Mouse (Mus musculus) embryonic facial prominence, embryonic 15.5 days (tissue): ENCODE measurements around the gene Kcnk7. TPM values are rescaled to one million over a fixed set of nuclear protein-coding genes. Genes with fewer than 3 reads are reported as not detected.
A peak's percentile ranks its signal among the peaks of the same experiment; 100 is the strongest.
"Not testable (repeated sequence)": the region's sequence is repeated elsewhere in the genome, so short reads cannot be mapped to it uniquely, and the experiment has no call there.

Source experiments
- ATAC-seq: fragments of 200-750 bp; cut with Nextera tagmentation; 2 replicates; pipeline ENCODE4 v1.8.0; 2017; ENCODE audit warnings: low read depth, moderate TSS enrichment; ENCODE audit not compliant: insufficient number of reproducible peaks, low FRiP score, low TSS enrichment
- H3K27ac ChIP-seq: fragments of 300-500 bp; sonication (generic); replicated peaks from 2 replicates; pipeline ENCODE4 v1.5.1; 2015; ENCODE audit warnings: mild to moderate bottlenecking, inconsistent platforms
- H3K27me3 ChIP-seq: fragments of 300-500 bp; sonication (generic); 2 replicates; pipeline ENCODE4 v1.6.1; 2015; ENCODE audit warnings: inconsistent platforms
- H3K36me3 ChIP-seq: fragments of 300-500 bp; sonication (generic); 2 replicates; pipeline ENCODE4 v1.6.1; 2015; ENCODE audit warnings: mild to moderate bottlenecking, inconsistent platforms
- H3K4me1 ChIP-seq: fragments of 300-500 bp; sonication (generic); 2 replicates; pipeline ENCODE4 v1.6.1; 2015; ENCODE audit warnings: inconsistent platforms
- H3K4me2 ChIP-seq: fragments of 300-500 bp; sonication (generic); replicated peaks from 2 replicates; pipeline ENCODE4 v1.6.1; 2015; ENCODE audit warnings: mild to moderate bottlenecking, inconsistent platforms
- H3K4me3 ChIP-seq: fragments of 300-500 bp; sonication (generic); replicated peaks from 2 replicates; pipeline ENCODE4 v1.5.1; 2015; ENCODE audit warnings: mild to moderate bottlenecking, inconsistent platforms
- H3K9ac ChIP-seq: fragments of 300-500 bp; sonication (generic); 2 replicates; pipeline ENCODE4 v1.6.1; 2015; ENCODE audit warnings: inconsistent platforms
- H3K9me3 ChIP-seq: fragments of 300-500 bp; sonication (generic); replicated peaks from 2 replicates; pipeline ENCODE4 v1.6.1; 2016; ENCODE audit warnings: inconsistent platforms
- WGBS: fragments of 180-500 bp; shearing (Covaris S2); methylation state at CpG from one replicate; pipeline ENCODE4 v1.1.7; 2015; 5-methylcytosine and 5-hydroxymethylcytosine counted together
- polyA plus RNA-seq: library from polyadenylated mRNA; unstranded; fragments of >200 nt; fragmentation: Nextera tagmentation; extraction: Ambion mirVana; gene quantifications from 2 replicates; pipeline ENCODE4 v1.2.1, GENCODE M21; 2015

Gene Kcnk7
- polyA plus RNA-seq, 1 experiment from 2014 or later, result 3.8 TPM

- no peak overlapping the region for H3K9ac ChIP-seq
- no peak overlapping the region for H3K4me2 ChIP-seq
- no peak overlapping the region for H3K27ac ChIP-seq
- H3K36me3 ChIP-seq, result peaks cover 78% of the 10 kb centered on the region
- no peak for ATAC-seq
- H3K27me3 ChIP-seq, result no peaks in the 10 kb centered on the region
- 89% methylated on average over 12 of the region's 12 CpGs for WGBS
- no peaks in the 10 kb centered on the region for H3K9me3 ChIP-seq
- H3K4me3 ChIP-seq, result no peak overlapping the region
- peaks cover 12% of the 10 kb centered on the region for H3K4me1 ChIP-seq
Observed at GRCm38 (mm10) chr19:5684236-5684635, 19.9 kb upstream of the Kcnk7 start.

- Histone ChIP-seq H3K36me3 (peaks cover 70% of the 10 kb centered on the region), H3K4me3 (no peak overlapping the region), H3K27me3 (no peaks in the 10 kb centered on the region), H3K4me2 (no peak overlapping the region), H3K9me3 (no peaks in the 10 kb centered on the region), H3K27ac (no peak overlapping the region), H3K4me1 (peaks cover 12% of the 10 kb centered on the region), H3K9ac (no peak overlapping the region)
- WGBS, result 92% methylated on average over 13 of the region's 13 CpGs
- ATAC-seq, result no peak
Observed at GRCm38 (mm10) chr19:5684985-5685384, 19.2 kb upstream of the Kcnk7 start.

- Histone ChIP-seq H3K27me3 (no peaks in the 10 kb centered on the region), H3K9ac (no peak overlapping the region), H3K36me3 (peaks cover 66% of the 10 kb centered on the region), H3K4me3 (no peak overlapping the region), H3K4me1 (peaks cover 16% of the 10 kb centered on the region), H3K27ac (no peak overlapping the region), H3K4me2 (no peak overlapping the region), H3K9me3 (no peaks in the 10 kb centered on the region)
- no peak for ATAC-seq
- WGBS, result 92% methylated on average over 19 of the region's 19 CpGs
Observed at GRCm38 (mm10) chr19:5685431-5685830, 18.7 kb upstream of the Kcnk7 start.

GRCm38 (mm10) chr19:5685861-5686260, 18.3 kb upstream of the Kcnk7 start:
- H3K36me3 ChIP-seq, result peaks cover 61% of the 10 kb centered on the region
- H3K27ac ChIP-seq, result no peak overlapping the region
- 94% methylated on average over 11 of the region's 11 CpGs for WGBS
- H3K27me3 ChIP-seq, result no peaks in the 10 kb centered on the region
- H3K4me2 ChIP-seq, result no peak overlapping the region
- no peak overlapping the region for H3K4me3 ChIP-seq
- H3K9me3 ChIP-seq, result no peaks in the 10 kb centered on the region
- ATAC-seq, result no peak
- no peak overlapping the region for H3K9ac ChIP-seq
- H3K4me1 ChIP-seq, result peaks cover 20% of the 10 kb centered on the region

GRCm38 (mm10) chr19:5686437-5686836, 17.7 kb upstream of the Kcnk7 start:
- Histone ChIP-seq H3K4me2 (no peak overlapping the region), H3K9me3 (no peaks in the 10 kb centered on the region), H3K36me3 (peaks cover 56% of the 10 kb centered on the region), H3K27ac (no peak overlapping the region), H3K4me3 (no peak overlapping the region), H3K4me1 (peaks cover 26% of the 10 kb centered on the region), H3K9ac (no peak overlapping the region), H3K27me3 (no peaks in the 10 kb centered on the region)
- ATAC-seq, result no peak
- WGBS, result 91% methylated on average over 13 of the region's 13 CpGs

GRCm38 (mm10) chr19:5686954-5687353, 17.2 kb upstream of the Kcnk7 start:
- H3K27me3 ChIP-seq, ATAC-seq, H3K27ac ChIP-seq, H3K9me3 ChIP-seq: not testable (repeated sequence)
- whole genome bisulfite sequencing, result 93% methylated on average over 12 of the region's 12 CpGs
- Histone ChIP-seq H3K9ac (peak overlapping the region; percentile 80; the same call in 1 of the 2 replicates), H3K36me3 (peaks cover 50% of the 10 kb centered on the region), H3K4me2 (peak overlapping the region; percentile 94; the same call in 1 of the 2 replicates), H3K4me1 (peaks cover 31% of the 10 kb centered on the region), H3K4me3 (0 out of 2 replicates have a peak overlapping the region, but pooled peaks have one; percentile 75)

GRCm38 (mm10) chr19:5687738-5688137, 16.4 kb upstream of the Kcnk7 start:
- WGBS, result 16% methylated on average over 9 of the region's 9 CpGs
- peak overlapping the region; percentile 97 for H3K27ac ChIP-seq
- no peak for ATAC-seq
- H3K4me3 ChIP-seq, result peak overlapping the region; percentile 75
- H3K9ac ChIP-seq, result peak overlapping the region; percentile 80
- peaks cover 39% of the 10 kb centered on the region for H3K4me1 ChIP-seq
- peak overlapping the region; percentile 94 for H3K4me2 ChIP-seq
- no peaks in the 10 kb centered on the region for H3K27me3 ChIP-seq
- H3K9me3 ChIP-seq, result no peaks in the 10 kb centered on the region
- peaks cover 43% of the 10 kb centered on the region for H3K36me3 ChIP-seq

- Histone ChIP-seq H3K27ac (peak within 1 kb of the TSS; percentile 97), H3K9me3 (no peaks in the 10 kb centered on the region), H3K36me3 (peaks cover 43% of the 10 kb centered on the region), H3K4me1 (peaks cover 45% of the 10 kb centered on the region), H3K27me3 (no peaks in the 10 kb centered on the region), H3K9ac (peak within 1 kb of the TSS; percentile 80), H3K4me3 (peak within 1 kb of the TSS; percentile 75), H3K4me2 (peak within 1 kb of the TSS; percentile 94)
- WGBS, result under 1% methylated on average over 69 of the region's 69 CpGs
- peak; percentile 94 for ATAC-seq
Observed at GRCm38 (mm10) chr19:5688200-5689087, 15.7 kb upstream of the Kcnk7 start, which contains the start of the genes Map3k11 and Pcnx3. TSS of gene Map3k11 (plus strand) at chr19:5688742. TSS of gene Pcnx3 (minus strand) at chr19:5688908.

- Histone ChIP-seq H3K4me2 (peak overlapping the region; percentile 94), H3K9me3 (no peaks in the 10 kb centered on the region), H3K27me3 (no peaks in the 10 kb centered on the region), H3K9ac (peak overlapping the region; percentile 73), H3K4me3 (peak overlapping the region; percentile 75), H3K27ac (peak overlapping the region; percentile 97), H3K4me1 (peaks cover 51% of the 10 kb centered on the region), H3K36me3 (peaks cover 43% of the 10 kb centered on the region)
- no peak for ATAC-seq
- under 1% methylated on average over 7 of the region's 7 CpGs for WGBS
Observed at GRCm38 (mm10) chr19:5689088-5689428, 15.1 kb upstream of the Kcnk7 start.

- peaks cover 41% of the 10 kb centered on the region for H3K36me3 ChIP-seq
- H3K4me3 ChIP-seq, result peak overlapping the region; percentile 75
- peak overlapping the region; percentile 94 for H3K4me2 ChIP-seq
- H3K9ac ChIP-seq, result peak overlapping the region; percentile 73
- peaks cover 53% of the 10 kb centered on the region for H3K4me1 ChIP-seq
- peak; percentile 77 for ATAC-seq
- 7% methylated on average over 41 of the region's 42 CpGs for WGBS
- peak overlapping the region; percentile 97 for H3K27ac ChIP-seq
- H3K27me3 ChIP-seq, result no peaks in the 10 kb centered on the region
- H3K9me3 ChIP-seq, result no peaks in the 10 kb centered on the region
Observed at GRCm38 (mm10) chr19:5689565-5690342, 14.4 kb upstream of the Kcnk7 start.

- peak overlapping the region; percentile 97 for H3K27ac ChIP-seq
- 49% methylated on average over 15 of the region's 15 CpGs for WGBS
- H3K36me3 ChIP-seq, result peaks cover 41% of the 10 kb centered on the region
Observed at GRCm38 (mm10) chr19:5690343-5690735, 13.8 kb upstream of the Kcnk7 start.

More at GRCm38 (mm10) chr19:5690343-5690735, 13.8 kb upstream of the Kcnk7 start:
- Histone ChIP-seq H3K4me2 (peak overlapping the region; percentile 94), H3K9ac (peak overlapping the region; percentile 73), H3K4me1 (peaks cover 55% of the 10 kb centered on the region), H3K27me3 (no peaks in the 10 kb centered on the region), H3K9me3 (no peaks in the 10 kb centered on the region), H3K4me3 (peak overlapping the region; percentile 75)
- ATAC-seq, result no peak
